Mouse (Mus musculus): Measurements from ENCODE around the gene Polr3k. TPM values are rescaled to one million over a fixed set of nuclear protein-coding genes. Genes with fewer than 3 reads are reported as not detected.

Gene Polr3k
- polyA plus RNA-seq, 1 experiment from 2014 or later = 108 TPM

DNA sequence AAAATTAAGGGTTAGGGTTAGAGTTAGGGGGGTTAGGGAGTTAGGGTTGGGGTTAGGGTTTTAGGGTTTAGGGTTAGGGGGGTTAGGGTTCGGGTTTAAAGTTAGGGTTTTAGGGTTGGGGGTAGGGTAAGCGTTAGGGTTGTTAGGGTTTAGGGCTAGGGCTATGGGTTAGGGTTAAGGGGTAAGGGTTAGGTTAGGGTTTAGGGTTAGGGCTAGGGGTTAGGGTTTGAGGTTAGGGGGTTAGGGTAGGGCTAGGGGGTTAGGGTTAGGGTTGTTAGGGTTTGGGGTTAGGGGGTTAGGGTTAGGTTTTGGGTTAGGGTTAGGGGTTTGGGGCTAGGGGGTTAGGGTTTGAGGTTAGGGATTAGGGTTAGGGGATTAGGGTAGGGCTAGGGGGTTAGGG is 6.9 kb downstream of the Polr3k start:
- peaks cover 37% of the 10 kb centered on the region for H3K36me3 ChIP-seq (ENCODE audit: control insufficient read depth, insufficient read depth, low read length)
- no peak overlapping the region for H3K4me2 ChIP-seq (ENCODE audit: low read length)
- no peak overlapping the region for H3K4me3 ChIP-seq (ENCODE audit: low read depth, low read length)
- H3K9me3 ChIP-seq (replicated peaks; ENCODE audit: control insufficient read depth, low read length) = no peaks in the 10 kb centered on the region
- no peak overlapping the region for H3K9ac ChIP-seq (ENCODE audit: low read length)
- no peak for DNase-seq (ENCODE audit: low spot score)
- H3K4me1 ChIP-seq (ENCODE audit: control insufficient read depth, insufficient read depth, low read length) = no peaks in the 10 kb centered on the region
- H3K27ac ChIP-seq (ENCODE audit: low read depth, low read length) = no peak overlapping the region
- 93% methylated on average over 2 of the region's 2 CpGs for WGBS
- no peak for ATAC-seq
- H3K27me3 ChIP-seq (replicated peaks; ENCODE audit: control insufficient read depth, insufficient read depth, low read length) = no peaks in the 10 kb centered on the region

DNA sequence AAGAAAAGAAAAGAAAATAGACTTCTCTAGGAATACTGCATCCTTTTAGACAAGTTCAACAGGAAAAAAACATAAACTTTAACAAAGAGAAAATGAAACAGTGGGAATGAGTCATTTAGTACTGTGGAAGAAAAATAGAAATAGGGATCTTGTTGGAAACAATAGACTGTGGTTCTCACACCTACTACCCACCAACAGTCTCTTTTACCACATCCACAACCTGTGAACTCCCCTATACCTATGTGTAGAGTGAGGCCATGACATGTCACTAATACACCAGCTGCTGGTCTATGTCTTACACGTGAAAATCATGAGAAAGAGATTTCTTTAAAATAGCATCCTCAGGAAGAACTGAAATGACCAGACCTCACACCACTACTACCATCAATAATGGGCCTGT is 14.8 kb downstream of the Polr3k start:
- Histone ChIP-seq H3K9ac (ENCODE audit: low read length) (no peak overlapping the region), H3K27ac (ENCODE audit: low read depth, low read length) (no peak overlapping the region), H3K4me1 (ENCODE audit: control insufficient read depth, insufficient read depth, low read length) (no peaks in the 10 kb centered on the region), H3K9me3 (replicated peaks; ENCODE audit: control insufficient read depth, low read length) (no peaks in the 10 kb centered on the region), H3K4me3 (ENCODE audit: low read depth, low read length) (no peak overlapping the region), H3K36me3 (ENCODE audit: control insufficient read depth, insufficient read depth, low read length) (peaks cover 14% of the 10 kb centered on the region), H3K27me3 (replicated peaks; ENCODE audit: control insufficient read depth, insufficient read depth, low read length) (no peaks in the 10 kb centered on the region), H3K4me2 (ENCODE audit: low read length) (no peak overlapping the region)
- DNase-seq (ENCODE audit: low spot score) (no peak), ATAC-seq (no peak)
- WGBS = 71% methylated on average over 1 of the region's 1 CpGs

DNA sequence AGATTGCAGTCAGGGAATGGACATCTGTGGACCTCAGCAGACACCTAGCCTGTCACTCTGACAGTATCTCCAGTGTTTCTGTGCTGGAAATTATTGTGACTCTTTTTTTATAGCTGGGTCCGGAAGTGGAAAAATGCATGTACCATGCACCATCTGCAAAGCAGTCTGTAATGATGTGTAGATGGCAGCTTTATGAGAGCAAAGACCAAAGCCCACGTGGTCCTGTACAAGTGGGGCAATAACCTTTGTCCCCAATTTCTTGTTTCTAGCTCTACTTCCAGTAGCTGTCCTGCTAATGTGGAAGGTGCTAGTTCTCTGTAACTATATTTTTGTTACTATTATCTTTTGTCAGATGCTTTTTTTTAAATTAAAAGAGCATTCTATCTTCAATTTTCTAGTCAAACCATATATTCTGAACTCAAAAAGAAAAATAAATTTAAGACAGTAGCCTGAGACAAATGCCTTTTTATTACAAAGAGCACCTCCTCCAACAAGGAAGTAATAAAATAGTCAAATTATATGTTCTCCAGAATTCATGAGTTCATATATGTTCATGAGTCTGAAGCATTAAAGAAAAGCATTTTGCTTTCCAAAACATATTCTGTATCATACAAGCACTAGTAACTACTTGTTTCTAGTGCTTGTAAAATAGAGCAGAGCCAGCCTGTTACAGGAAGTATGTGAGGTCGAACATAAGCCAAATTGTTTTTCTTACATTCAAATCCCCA is 19.0 kb downstream of the Polr3k start:
- no peaks in the 10 kb centered on the region for H3K9me3 ChIP-seq (replicated peaks; ENCODE audit: control insufficient read depth, low read length)
- WGBS = 95% methylated on average over 3 of the region's 3 CpGs
- no peaks in the 10 kb centered on the region for H3K4me1 ChIP-seq (ENCODE audit: control insufficient read depth, insufficient read depth, low read length)
- no peak for ATAC-seq
- no peaks in the 10 kb centered on the region for H3K27me3 ChIP-seq (replicated peaks; ENCODE audit: control insufficient read depth, insufficient read depth, low read length)
- no peaks in the 10 kb centered on the region for H3K36me3 ChIP-seq (ENCODE audit: control insufficient read depth, insufficient read depth, low read length)
- no peak overlapping the region for H3K4me3 ChIP-seq (ENCODE audit: low read depth, low read length)
- DNase-seq (ENCODE audit: low spot score) = no peak
- H3K9ac ChIP-seq (ENCODE audit: low read length) = no peak overlapping the region
- H3K4me2 ChIP-seq (ENCODE audit: low read length) = no peak overlapping the region
- no peak overlapping the region for H3K27ac ChIP-seq (ENCODE audit: low read depth, low read length)

DNA sequence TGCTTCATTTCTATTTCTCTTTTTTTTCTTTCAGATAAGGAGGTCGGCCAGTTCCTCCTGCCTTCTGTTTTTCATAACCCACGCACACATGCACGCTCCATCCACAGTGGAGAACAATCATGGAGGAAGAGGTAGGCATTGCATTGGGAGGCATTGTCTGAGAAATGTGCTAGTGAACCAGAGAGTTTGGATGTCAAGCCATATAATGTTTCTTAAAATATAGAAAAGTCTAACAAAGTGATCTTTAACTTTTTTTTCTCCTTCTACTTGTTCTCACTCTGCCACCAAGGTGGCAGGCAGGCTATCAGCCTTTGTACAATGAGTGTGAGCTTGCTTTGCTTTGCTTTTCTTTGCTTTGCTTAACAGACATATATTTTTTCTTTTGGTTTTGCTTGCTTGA is 53.7 kb downstream of the Polr3k start:
- ATAC-seq = no peak

DNA sequence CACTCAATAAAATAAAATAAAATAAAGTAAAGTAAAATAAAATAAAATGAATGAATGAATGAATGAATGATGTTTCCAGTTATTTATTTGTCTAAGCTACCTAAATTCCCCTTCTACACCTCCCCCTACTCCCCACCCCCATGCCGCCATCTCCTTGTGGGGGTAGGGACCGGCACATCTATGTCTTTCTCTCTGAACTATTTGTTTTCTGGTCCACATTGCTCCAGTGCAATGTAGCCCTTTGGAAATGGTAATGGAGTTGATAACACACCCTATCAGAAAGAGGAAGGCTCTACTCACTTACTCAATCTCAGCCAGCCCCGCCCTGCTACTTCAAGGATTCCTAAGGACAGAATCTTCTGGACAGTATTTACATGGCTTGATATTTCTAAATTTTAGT is 54.4 kb downstream of the Polr3k start:
- no peak overlapping the region for H3K4me3 ChIP-seq (ENCODE audit: low read depth, low read length)
- no peaks in the 10 kb centered on the region for H3K4me1 ChIP-seq (ENCODE audit: control insufficient read depth, insufficient read depth, low read length)
- no peak overlapping the region for H3K9ac ChIP-seq (ENCODE audit: low read length)

More for the DNA sequence above, 53.7 kb downstream of the Polr3k start:
- Histone ChIP-seq H3K27me3 (replicated peaks; ENCODE audit: control insufficient read depth, insufficient read depth, low read length) (no peaks in the 10 kb centered on the region), H3K9me3 (replicated peaks; ENCODE audit: control insufficient read depth, low read length) (no peaks in the 10 kb centered on the region), H3K36me3 (ENCODE audit: control insufficient read depth, insufficient read depth, low read length) (no peaks in the 10 kb centered on the region), H3K9ac (ENCODE audit: low read length) (no peak overlapping the region), H3K4me2 (ENCODE audit: low read length) (no peak overlapping the region), H3K4me1 (ENCODE audit: control insufficient read depth, insufficient read depth, low read length) (no peaks in the 10 kb centered on the region), H3K27ac (ENCODE audit: low read depth, low read length) (no peak overlapping the region), H3K4me3 (ENCODE audit: low read depth, low read length) (no peak overlapping the region)
- 55% methylated on average over 3 of the region's 3 CpGs for WGBS
- peak; percentile 5 for DNase-seq (ENCODE audit: low spot score)

More for the DNA sequence above, 54.4 kb downstream of the Polr3k start:
- DNase-seq (ENCODE audit: low spot score) = peak; percentile 3
- Histone ChIP-seq H3K27me3 (replicated peaks; ENCODE audit: control insufficient read depth, insufficient read depth, low read length) (no peaks in the 10 kb centered on the region), H3K9me3 (replicated peaks; ENCODE audit: control insufficient read depth, low read length) (no peaks in the 10 kb centered on the region), H3K4me2 (ENCODE audit: low read length) (no peak overlapping the region), H3K36me3 (ENCODE audit: control insufficient read depth, insufficient read depth, low read length) (no peaks in the 10 kb centered on the region), H3K27ac (ENCODE audit: low read depth, low read length) (no peak overlapping the region)
- WGBS = 47% methylated on average over 3 of the region's 3 CpGs
- peak; percentile 92 for ATAC-seq

Other genes with a start within 250 kb of the Polr3k start
- not detected in 2 replicates for gene Gm29797, start 207.3 kb upstream of the Polr3k start, polyA plus RNA-seq (2014; fragmentation: Nextera tagmentation; extraction: Ambion mirVana)
- gene Sox18, start 192.7 kb upstream of the Polr3k start, polyA plus RNA-seq (2014; fragmentation: Nextera tagmentation; extraction: Ambion mirVana) = 12.5 and 15.1 TPM in 2 replicates
- gene Tcea2, start 184.0 kb upstream of the Polr3k start, polyA plus RNA-seq (2014; fragmentation: Nextera tagmentation; extraction: Ambion mirVana) = 42.0 and 44.3 TPM in 2 replicates
- 60.3 and 63.6 TPM in 2 replicates for gene Rgs19, start 170.4 kb upstream of the Polr3k start, polyA plus RNA-seq (2014; fragmentation: Nextera tagmentation; extraction: Ambion mirVana)
- not detected in 2 replicates for gene Lkaaear1, start 165.9 kb upstream of the Polr3k start, polyA plus RNA-seq (2014; fragmentation: Nextera tagmentation; extraction: Ambion mirVana)
- gene Oprl1, start 149.3 kb upstream of the Polr3k start, polyA plus RNA-seq (2014; fragmentation: Nextera tagmentation; extraction: Ambion mirVana) = 66.8 and 67.5 TPM in 2 replicates
- 22.3 and 23.5 TPM in 2 replicates for gene Myt1, start 101.0 kb upstream of the Polr3k start, polyA plus RNA-seq (2014; fragmentation: Nextera tagmentation; extraction: Ambion mirVana)
- gene Pcmtd2, start 26.5 kb upstream of the Polr3k start, polyA plus RNA-seq (2014; fragmentation: Nextera tagmentation; extraction: Ambion mirVana) = 30.0 and 36.6 TPM in 2 replicates
- gene Gm14496, start 126.8 kb downstream of the Polr3k start, polyA plus RNA-seq (2014; fragmentation: Nextera tagmentation; extraction: Ambion mirVana) = not detected in 2 replicates

Data from forebrain, embryonic 14.5 days (tissue).